Mouse (Mus musculus) hindbrain, embryonic 11.5 days (tissue): ENCODE data around the gene Fzd5. TPM values are rescaled to one million over a fixed set of nuclear protein-coding genes. Genes with fewer than 3 reads are reported as not detected.

Experiments
- ATAC-seq: fragments of 200-750 bp; cut with Nextera tagmentation; 2 replicates; pipeline ENCODE4 v1.8.0; 2017; ENCODE audit warnings: mild to moderate bottlenecking, moderate TSS enrichment, moderate library complexity; ENCODE audit not compliant: low FRiP score
- DNase-seq: peaks from one replicate; pipeline ENCODE4 v3.0.0-alpha.2; 2015; ENCODE audit warnings: low spot score
- H3K27ac ChIP-seq: fragments of 300-500 bp; sonication (generic); 2 replicates; pipeline ENCODE4 v1.5.1; 2014; ENCODE audit warnings: mild to moderate bottlenecking, low read depth, low read length
- H3K27me3 ChIP-seq: fragments of 300-500 bp; sonication (generic); 2 replicates; pipeline ENCODE4 v1.6.1; 2014; ENCODE audit warnings: mild to moderate bottlenecking, low read length, moderate library complexity, mixed read lengths; ENCODE audit not compliant: control insufficient read depth, insufficient read depth
- H3K36me3 ChIP-seq: fragments of 300-500 bp; sonication (generic); 2 replicates; pipeline ENCODE4 v1.6.1; 2014; ENCODE audit warnings: mild to moderate bottlenecking, low read length, moderate library complexity, mixed read lengths; ENCODE audit not compliant: control insufficient read depth, insufficient read depth
- H3K4me1 ChIP-seq: fragments of 300-500 bp; sonication (generic); replicated peaks from 2 replicates; pipeline ENCODE4 v1.6.1; 2014; ENCODE audit warnings: low read length, mixed read lengths; ENCODE audit not compliant: control insufficient read depth, insufficient read depth
- H3K4me2 ChIP-seq: fragments of 300-500 bp; sonication (generic); replicated peaks from 2 replicates; pipeline ENCODE4 v1.6.1; 2014; ENCODE audit warnings: mild to moderate bottlenecking, low read depth, low read length
- H3K4me3 ChIP-seq: fragments of 300-500 bp; sonication (generic); 2 replicates; pipeline ENCODE4 v1.5.1; 2014; ENCODE audit warnings: low read depth, low read length
- H3K9ac ChIP-seq: fragments of 300-500 bp; sonication (generic); 2 replicates; pipeline ENCODE4 v1.6.1; 2014; ENCODE audit warnings: low read depth, low read length
- H3K9me3 ChIP-seq: fragments of 300-500 bp; sonication (generic); 2 replicates; pipeline ENCODE4 v1.6.1; 2016; ENCODE audit warnings: low read length; ENCODE audit not compliant: control insufficient read depth
- WGBS: fragments of 180-500 bp; shearing (Covaris S2); extraction: QIAGEN DNeasy Blood & Tissue Kit; methylation state at CpG from one replicate; pipeline ENCODE4 v1.1.7; 2014; 5-methylcytosine and 5-hydroxymethylcytosine counted together
- polyA plus RNA-seq: library from polyadenylated mRNA; unstranded; fragments of >200 nt; fragmentation: Nextera tagmentation; extraction: Ambion mirVana; gene quantifications from 2 replicates; pipeline ENCODE4 v1.2.1, GENCODE M21; 2014

Fzd5 gene
- polyA plus RNA-seq, 1 experiment from 2014 or later = 0.52 TPM

GRCm38 (mm10) chr1:64730046-64730445 is 7.5 kb downstream of the Fzd5 start:
- H3K27me3 ChIP-seq = peaks cover 19% of the 10 kb centered on the region
- H3K4me2 ChIP-seq = no peak overlapping the region
- ATAC-seq (no peak), DNase-seq (no peak)
- 74% methylated on average over 4 of the region's 4 CpGs for WGBS
- H3K27ac ChIP-seq = no peak overlapping the region
- no peak overlapping the region for H3K4me3 ChIP-seq
- H3K9me3 ChIP-seq = no peaks in the 10 kb centered on the region
- H3K4me1 ChIP-seq = no peaks in the 10 kb centered on the region
- H3K36me3 ChIP-seq = no peaks in the 10 kb centered on the region
- no peak overlapping the region for H3K9ac ChIP-seq

- no peaks in the 10 kb centered on the region for H3K9me3 ChIP-seq
- no peak overlapping the region for H3K4me3 ChIP-seq
- no peaks in the 10 kb centered on the region for H3K36me3 ChIP-seq
- H3K4me2 ChIP-seq = no peak overlapping the region
- H3K27me3 ChIP-seq = no peaks in the 10 kb centered on the region
- no peaks in the 10 kb centered on the region for H3K4me1 ChIP-seq
- ATAC-seq (0 out of 2 replicates have a peak, but pooled peaks have one; percentile 30), DNase-seq (no peak)
- 61% methylated on average over 10 of the region's 10 CpGs for WGBS
- no peak overlapping the region for H3K9ac ChIP-seq
- no peak overlapping the region for H3K27ac ChIP-seq
Measured at GRCm38 (mm10) chr1:64721034-64721587, 16.4 kb downstream of the Fzd5 start.

- Histone ChIP-seq H3K27ac (no peak overlapping the region), H3K27me3 (no peaks in the 10 kb centered on the region), H3K9ac (no peak overlapping the region), H3K4me1 (no peaks in the 10 kb centered on the region), H3K4me2 (no peak overlapping the region), H3K4me3 (no peak overlapping the region), H3K36me3 (no peaks in the 10 kb centered on the region), H3K9me3 (no peaks in the 10 kb centered on the region)
- ATAC-seq (no peak), DNase-seq (peak; percentile 21)
Measured at GRCm38 (mm10) chr1:64717504-64717903, 20.0 kb downstream of the Fzd5 start.

- ATAC-seq = no peak
- Histone ChIP-seq H3K4me2 (no peak overlapping the region), H3K9ac (no peak overlapping the region), H3K27ac (no peak overlapping the region), H3K4me3 (no peak overlapping the region), H3K36me3 (no peaks in the 10 kb centered on the region), H3K9me3 (no peaks in the 10 kb centered on the region), H3K27me3 (no peaks in the 10 kb centered on the region), H3K4me1 (no peaks in the 10 kb centered on the region)
- 93% methylated on average over 7 of the region's 7 CpGs for WGBS
- no peak for DNase-seq
Measured at GRCm38 (mm10) chr1:64716589-64717304, 20.8 kb downstream of the Fzd5 start.

GRCm38 (mm10) chr1:64715458-64715857 is 22.1 kb downstream of the Fzd5 start:
- no peak overlapping the region for H3K4me2 ChIP-seq
- WGBS = 77% methylated on average over 2 of the region's 2 CpGs
- H3K9ac ChIP-seq = no peak overlapping the region
- H3K27me3 ChIP-seq = no peaks in the 10 kb centered on the region
- no peak for ATAC-seq
- H3K27ac ChIP-seq = no peak overlapping the region
- no peak overlapping the region for H3K4me3 ChIP-seq
- H3K4me1 ChIP-seq = no peaks in the 10 kb centered on the region
- no peaks in the 10 kb centered on the region for H3K9me3 ChIP-seq
- no peak for DNase-seq
- H3K36me3 ChIP-seq = no peaks in the 10 kb centered on the region

GRCm38 (mm10) chr1:64712006-64712760 is 25.4 kb downstream of the Fzd5 start:
- ATAC-seq (no peak), DNase-seq (no peak)
- H3K27me3 ChIP-seq = no peaks in the 10 kb centered on the region
- no peaks in the 10 kb centered on the region for H3K4me1 ChIP-seq
- 87% methylated on average over 14 of the region's 14 CpGs for WGBS
- H3K36me3 ChIP-seq = no peaks in the 10 kb centered on the region
- no peak overlapping the region for H3K4me3 ChIP-seq
- H3K27ac ChIP-seq = no peak overlapping the region
- H3K4me2 ChIP-seq = no peak overlapping the region
- no peak overlapping the region for H3K9ac ChIP-seq
- H3K9me3 ChIP-seq = no peaks in the 10 kb centered on the region

GRCm38 (mm10) chr1:64709891-64710290 is 27.7 kb downstream of the Fzd5 start:
- ATAC-seq = no peak
- H3K9me3 ChIP-seq = no peaks in the 10 kb centered on the region
- H3K4me1 ChIP-seq = no peaks in the 10 kb centered on the region
- no peak overlapping the region for H3K4me2 ChIP-seq
- no peaks in the 10 kb centered on the region for H3K36me3 ChIP-seq
- peak; percentile 27 for DNase-seq
- no peak overlapping the region for H3K27ac ChIP-seq
- WGBS = 24% methylated on average over 2 of the region's 2 CpGs
- H3K27me3 ChIP-seq = no peaks in the 10 kb centered on the region
- no peak overlapping the region for H3K4me3 ChIP-seq
- no peak overlapping the region for H3K9ac ChIP-seq

GRCm38 (mm10) chr1:64706610-64707009 is 30.9 kb downstream of the Fzd5 start:
- H3K4me1 ChIP-seq = no peaks in the 10 kb centered on the region
- ATAC-seq (no peak), DNase-seq (no peak)
- no peaks in the 10 kb centered on the region for H3K9me3 ChIP-seq
- no peak overlapping the region for H3K27ac ChIP-seq
- no peak overlapping the region for H3K4me2 ChIP-seq
- H3K36me3 ChIP-seq = no peaks in the 10 kb centered on the region
- H3K9ac ChIP-seq = no peak overlapping the region
- WGBS = 97% methylated on average over 2 of the region's 2 CpGs
- H3K27me3 ChIP-seq = no peaks in the 10 kb centered on the region
- H3K4me3 ChIP-seq = no peak overlapping the region
